Mouse (Mus musculus) stomach, embryonic 15.5 days (tissue): ENCODE results near the gene Elovl3. TPM values are rescaled to one million over a fixed set of nuclear protein-coding genes. Genes with fewer than 3 reads are reported as not detected.

Source experiments
- ATAC-seq: fragments of 200-750 bp; cut with Nextera tagmentation; 2 replicates; pipeline ENCODE4 v1.8.0; 2017; ENCODE audit warnings: low read depth, moderate number of reproducible peaks, moderate TSS enrichment; ENCODE audit not compliant: insufficient read depth, low FRiP score
- H3K27ac ChIP-seq: fragments of 300-500 bp; sonication (generic); 2 replicates; pipeline ENCODE4 v1.5.1; 2015; ENCODE audit warnings: mild to moderate bottlenecking, inconsistent platforms
- H3K27me3 ChIP-seq: fragments of 300-500 bp; sonication (generic); replicated peaks from 2 replicates; pipeline ENCODE4 v1.6.1; 2015; ENCODE audit warnings: inconsistent platforms
- H3K36me3 ChIP-seq: fragments of 300-500 bp; sonication (generic); 2 replicates; pipeline ENCODE4 v1.6.1; 2015; ENCODE audit warnings: inconsistent platforms
- H3K4me1 ChIP-seq: fragments of 300-500 bp; sonication (generic); 2 replicates; pipeline ENCODE4 v1.6.1; 2015; ENCODE audit warnings: inconsistent platforms
- H3K4me2 ChIP-seq: fragments of 300-500 bp; sonication (generic); 2 replicates; pipeline ENCODE4 v1.6.1; 2015; ENCODE audit warnings: mild to moderate bottlenecking, inconsistent platforms
- H3K4me3 ChIP-seq: fragments of 300-500 bp; sonication (generic); replicated peaks from 2 replicates; pipeline ENCODE4 v1.5.1; 2015; ENCODE audit warnings: inconsistent platforms
- H3K9ac ChIP-seq: fragments of 300-500 bp; sonication (generic); 2 replicates; pipeline ENCODE4 v1.6.1; 2015; ENCODE audit warnings: inconsistent platforms
- H3K9me3 ChIP-seq: fragments of 300-500 bp; sonication (generic); 2 replicates; pipeline ENCODE4 v1.6.1; 2016; ENCODE audit warnings: inconsistent platforms
- WGBS: fragments of 180-500 bp; shearing (Covaris S2); methylation state at CpG from one replicate; pipeline ENCODE4 v1.1.7; 2015; 5-methylcytosine and 5-hydroxymethylcytosine counted together
- polyA plus RNA-seq: library from polyadenylated mRNA; unstranded; fragments of >200 nt; fragmentation: Nextera tagmentation; extraction: Ambion mirVana; gene quantifications from 2 replicates; pipeline ENCODE4 v1.2.1, GENCODE M21; 2015

Elovl3 gene
- not detected in 2 replicates for polyA plus RNA-seq

DNA sequence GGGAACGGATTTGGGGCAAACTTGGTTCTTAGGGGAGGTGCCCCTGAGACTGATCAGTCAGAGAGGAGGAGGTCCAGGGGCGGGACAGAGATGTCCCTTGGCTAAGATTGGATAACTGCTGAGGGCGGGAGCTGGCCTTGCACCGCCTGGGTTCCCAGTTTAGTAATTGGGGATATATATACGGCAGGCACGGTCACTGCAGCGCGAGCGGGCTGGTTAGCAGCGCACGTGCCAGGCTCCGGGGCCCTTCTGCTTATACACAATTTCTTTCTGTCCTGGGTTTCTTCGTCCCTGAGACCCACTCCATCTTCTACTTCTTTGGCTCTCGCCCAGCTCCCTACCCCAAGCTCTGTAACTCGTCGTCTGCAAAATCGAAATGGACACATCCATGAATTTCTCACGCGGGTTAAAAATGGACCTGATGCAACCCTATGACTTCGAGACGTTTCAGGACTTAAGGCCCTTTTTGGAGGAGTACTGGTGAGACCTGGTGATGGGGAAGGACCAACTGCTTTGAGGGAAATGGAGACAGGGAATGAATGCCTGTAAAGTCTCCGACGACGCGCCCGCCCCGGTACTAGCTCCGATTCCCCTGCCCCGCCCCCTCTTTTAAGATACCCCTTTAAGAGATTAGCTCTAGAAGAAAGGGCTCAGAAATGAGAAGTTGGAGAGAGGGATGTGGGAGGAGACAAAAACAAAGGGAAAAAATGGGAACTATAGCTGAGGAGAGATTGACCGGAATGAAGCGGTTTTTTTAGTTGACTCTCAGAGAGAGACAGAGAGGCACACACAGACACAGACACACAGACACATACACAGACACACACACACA is at the start of gene Elovl3:
Elovl3 (plus strand) TSS at position 204 of the 832 bp plus-strand sequence.
- H3K4me3 ChIP-seq: peak within 1 kb of the TSS; percentile 24
- H3K36me3 ChIP-seq: no peaks in the 10 kb centered on the region
- no peak within 1 kb of the TSS for H3K27ac ChIP-seq
- 4% methylated on average over 31 of the region's 31 CpGs for WGBS
- H3K9ac ChIP-seq: no peak within 1 kb of the TSS
- H3K4me1 ChIP-seq: peaks cover 20% of the 10 kb centered on the region
- peak within 1 kb of the TSS; percentile 60 for H3K4me2 ChIP-seq
- H3K9me3 ChIP-seq: no peaks in the 10 kb centered on the region
- ATAC-seq: no peak; the same call in 1 of the 2 replicates
- H3K27me3 ChIP-seq: peaks cover 60% of the 10 kb centered on the region

DNA sequence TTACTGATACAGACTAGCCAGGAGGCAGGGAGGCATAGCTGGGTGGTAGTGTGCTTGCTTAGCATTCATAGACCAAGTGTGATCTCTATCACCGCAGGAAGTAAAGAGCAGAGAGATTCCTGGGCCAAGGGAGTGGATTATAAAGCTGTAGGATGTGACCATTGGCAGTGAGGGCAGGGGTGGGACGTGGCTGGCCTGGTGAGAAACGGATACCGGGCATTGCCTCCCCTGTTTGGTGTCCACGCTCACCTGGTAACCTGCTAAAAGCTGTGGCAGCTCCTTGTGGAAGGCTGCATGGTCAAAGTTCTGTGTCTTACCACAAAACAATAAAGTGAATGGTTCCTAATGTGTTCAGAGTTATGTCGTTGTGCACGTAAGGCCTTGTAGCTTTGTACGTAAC is 46.5 kb upstream of the Elovl3 start:
- H3K4me1 ChIP-seq: no peaks in the 10 kb centered on the region
- WGBS: 95% methylated on average over 8 of the region's 8 CpGs
- H3K9me3 ChIP-seq: no peaks in the 10 kb centered on the region
- no peaks in the 10 kb centered on the region for H3K27me3 ChIP-seq
- peaks cover 50% of the 10 kb centered on the region for H3K36me3 ChIP-seq
- no peak overlapping the region for H3K9ac ChIP-seq
- H3K27ac ChIP-seq: no peak overlapping the region
- H3K4me2 ChIP-seq: no peak overlapping the region
- no peak for ATAC-seq
- H3K4me3 ChIP-seq: no peak overlapping the region

DNA sequence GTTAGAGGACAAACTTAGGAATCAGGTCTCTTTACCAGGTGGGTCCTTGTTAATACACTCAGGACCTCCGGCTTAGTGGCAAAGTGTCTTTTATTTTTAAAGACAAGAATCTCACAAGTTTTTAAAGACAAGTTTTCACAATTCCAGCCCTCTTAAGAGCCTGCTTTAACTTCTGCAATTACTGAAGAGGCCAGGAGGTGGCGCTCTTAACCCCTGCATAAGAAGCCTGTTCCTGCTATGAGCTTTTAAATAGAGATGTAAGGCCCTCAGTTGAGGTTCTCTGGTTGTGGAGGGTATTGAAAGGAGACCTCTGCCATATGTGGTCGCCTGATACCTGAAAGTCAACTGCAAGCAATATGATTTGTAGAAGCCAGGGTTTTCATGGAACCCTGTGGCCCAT is 45.4 kb upstream of the Elovl3 start:
- peaks cover 40% of the 10 kb centered on the region for H3K36me3 ChIP-seq
- no peaks in the 10 kb centered on the region for H3K27me3 ChIP-seq
- H3K9ac ChIP-seq: no peak overlapping the region
- ATAC-seq: no peak
- H3K27ac ChIP-seq: no peak overlapping the region
- H3K4me2 ChIP-seq: no peak overlapping the region
- no peak overlapping the region for H3K4me3 ChIP-seq
- H3K9me3 ChIP-seq: no peaks in the 10 kb centered on the region
- no peaks in the 10 kb centered on the region for H3K4me1 ChIP-seq
- 48% methylated on average over 3 of the region's 3 CpGs for WGBS

DNA sequence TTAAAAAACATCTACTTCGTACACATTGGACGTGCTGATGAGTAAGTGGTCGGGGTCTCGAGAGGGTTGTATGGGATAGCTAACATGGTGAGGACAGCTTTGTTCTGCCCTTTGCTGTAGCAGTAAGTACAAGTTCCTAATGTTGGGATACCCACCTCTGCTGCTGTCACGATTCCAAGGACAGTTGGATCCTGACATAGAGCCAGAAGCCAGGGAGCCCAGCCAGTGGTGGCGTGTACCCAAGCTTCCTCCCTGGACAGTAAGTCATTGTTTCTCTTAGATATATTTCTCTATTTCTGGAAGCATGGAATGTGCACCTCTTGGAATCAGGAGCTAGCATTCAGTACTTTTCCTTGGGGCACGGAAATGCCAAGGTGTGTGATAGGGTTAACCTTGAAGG is 43.8 kb upstream of the Elovl3 start:
- Histone ChIP-seq H3K9me3 (no peaks in the 10 kb centered on the region), H3K9ac (no peak overlapping the region), H3K4me2 (no peak overlapping the region), H3K27me3 (no peaks in the 10 kb centered on the region), H3K4me3 (no peak overlapping the region), H3K36me3 (peaks cover 25% of the 10 kb centered on the region), H3K4me1 (no peaks in the 10 kb centered on the region), H3K27ac (no peak overlapping the region)
- no peak for ATAC-seq
- 76% methylated on average over 7 of the region's 7 CpGs for WGBS

DNA sequence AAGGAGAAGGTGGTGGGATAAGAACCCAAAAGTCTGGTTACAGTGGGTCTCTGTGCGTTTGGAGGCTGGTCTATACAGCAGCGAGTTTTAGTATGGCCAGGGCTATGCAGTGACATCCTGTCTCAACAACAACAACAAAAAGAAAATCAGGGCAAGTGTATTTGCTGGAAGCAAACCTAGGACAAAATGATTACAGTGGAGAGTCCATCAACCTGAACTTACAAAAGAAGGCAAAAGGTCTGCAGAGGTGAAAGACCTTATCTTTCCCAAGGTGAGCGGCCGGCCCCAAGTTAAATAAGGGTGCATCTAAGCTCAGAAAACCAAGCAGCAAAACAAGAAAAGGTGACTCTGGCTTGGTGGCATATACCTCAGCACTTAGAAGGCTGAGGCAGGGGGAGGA is 40.1 kb upstream of the Elovl3 start:
- 80% methylated on average over 4 of the region's 4 CpGs for WGBS
- no peak overlapping the region for H3K9ac ChIP-seq
- H3K4me1 ChIP-seq: no peaks in the 10 kb centered on the region

DNA sequence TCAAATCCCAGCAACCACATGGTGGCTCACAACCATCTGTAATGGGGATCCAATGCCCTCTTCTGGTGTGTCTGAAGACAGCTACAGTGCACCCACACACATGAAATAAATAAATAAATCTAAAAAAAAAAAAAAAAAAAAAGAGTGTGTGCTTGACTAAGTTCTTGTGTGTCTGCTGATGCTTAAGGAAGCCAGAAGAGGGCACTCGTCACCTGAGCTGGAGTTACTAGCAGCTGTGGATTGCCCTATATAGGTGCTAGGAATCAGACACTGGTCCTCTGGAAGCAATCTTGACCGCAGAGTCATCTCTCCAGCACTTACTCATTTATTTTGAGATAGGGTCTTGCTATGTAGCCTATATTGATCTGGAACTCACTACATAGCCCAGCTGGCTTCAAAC is 37.6 kb upstream of the Elovl3 start:
- H3K4me1 ChIP-seq: no peaks in the 10 kb centered on the region
- 94% methylated on average over 2 of the region's 2 CpGs for WGBS
- ATAC-seq: no peak

More for the DNA sequence above, 40.1 kb upstream of the Elovl3 start:
- H3K9me3 ChIP-seq: no peaks in the 10 kb centered on the region
- H3K4me3 ChIP-seq: no peak overlapping the region
- H3K36me3 ChIP-seq: no peaks in the 10 kb centered on the region
- H3K27me3 ChIP-seq: no peaks in the 10 kb centered on the region
- H3K4me2 ChIP-seq: no peak overlapping the region
- H3K27ac ChIP-seq: no peak overlapping the region
- no peak for ATAC-seq

DNA sequence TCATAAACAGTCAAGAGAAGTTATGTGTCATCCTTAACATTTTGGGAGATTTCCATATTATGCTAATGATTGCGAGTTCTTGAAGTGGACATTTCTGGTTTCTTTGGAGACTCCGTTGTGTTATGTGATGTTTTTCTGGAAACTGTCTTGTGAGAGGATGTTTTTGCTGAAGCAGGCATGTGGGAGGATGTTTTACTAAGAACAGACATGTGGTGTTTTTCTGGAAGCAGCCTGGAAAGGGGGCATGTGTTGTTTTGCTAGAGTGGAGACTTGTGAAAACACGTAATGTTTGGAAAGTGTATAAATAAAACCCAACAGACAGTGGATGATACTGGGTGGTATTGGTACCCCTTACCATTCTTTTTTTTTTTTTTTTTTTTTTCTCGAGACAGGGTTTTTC is 36.4 kb upstream of the Elovl3 start:
- no peaks in the 10 kb centered on the region for H3K36me3 ChIP-seq
- no peak overlapping the region for H3K4me3 ChIP-seq
- H3K27ac ChIP-seq: no peak overlapping the region
- no peak overlapping the region for H3K9ac ChIP-seq
- no peaks in the 10 kb centered on the region for H3K27me3 ChIP-seq
- 78% methylated on average over 4 of the region's 4 CpGs for WGBS
- ATAC-seq: no peak
- no peaks in the 10 kb centered on the region for H3K9me3 ChIP-seq
- H3K4me1 ChIP-seq: no peaks in the 10 kb centered on the region
- H3K4me2 ChIP-seq: no peak overlapping the region

More for the DNA sequence above, 37.6 kb upstream of the Elovl3 start:
- Histone ChIP-seq H3K9me3 (no peaks in the 10 kb centered on the region), H3K27me3 (no peaks in the 10 kb centered on the region), H3K4me3 (no peak overlapping the region), H3K4me2 (no peak overlapping the region), H3K9ac (no peak overlapping the region), H3K27ac (no peak overlapping the region), H3K36me3 (no peaks in the 10 kb centered on the region)

DNA sequence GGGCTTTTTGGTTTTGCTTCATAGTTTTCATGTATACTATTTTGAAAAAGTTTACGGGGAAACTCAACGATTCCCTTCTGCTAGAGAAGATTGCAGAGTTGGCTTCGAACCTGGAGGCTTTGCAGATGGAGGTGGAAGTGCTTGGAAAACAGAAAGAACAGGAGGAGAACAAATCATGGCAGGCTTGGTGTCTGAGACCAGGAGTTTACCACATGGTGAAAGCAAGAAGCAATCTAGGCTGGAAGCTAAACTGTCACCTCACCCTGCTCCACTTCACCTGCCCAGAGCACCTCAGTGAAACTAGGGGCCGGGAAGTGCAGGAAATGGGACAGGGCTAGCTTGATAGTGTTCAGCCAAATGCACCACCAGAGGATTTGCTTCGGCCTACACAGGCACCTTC is 35.3 kb upstream of the Elovl3 start:
- no peaks in the 10 kb centered on the region for H3K4me1 ChIP-seq
- H3K27me3 ChIP-seq: no peaks in the 10 kb centered on the region
- 86% methylated on average over 5 of the region's 5 CpGs for WGBS
- no peaks in the 10 kb centered on the region for H3K36me3 ChIP-seq
- H3K9me3 ChIP-seq: no peaks in the 10 kb centered on the region
- H3K4me3 ChIP-seq: no peak overlapping the region
- no peak overlapping the region for H3K4me2 ChIP-seq
- ATAC-seq: no peak
- no peak overlapping the region for H3K27ac ChIP-seq
- H3K9ac ChIP-seq: no peak overlapping the region

DNA sequence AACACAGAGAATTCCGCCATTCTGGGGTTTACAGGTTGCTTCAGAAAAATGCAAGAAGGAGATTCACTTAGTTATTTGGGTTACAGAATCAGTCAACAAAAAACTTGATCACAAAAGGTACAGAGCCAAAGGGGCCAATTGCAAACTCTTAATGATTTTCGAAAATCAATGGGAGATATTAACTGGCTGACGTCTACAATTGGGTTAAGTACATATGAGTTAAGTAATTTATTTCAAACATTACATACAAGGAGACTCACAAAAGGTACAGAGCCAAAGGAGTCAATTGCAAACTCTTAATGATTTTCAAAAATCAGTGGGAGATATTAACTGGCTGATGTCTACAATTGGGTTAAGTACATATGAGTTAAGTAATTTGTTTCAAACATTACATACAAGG is 32.1 kb upstream of the Elovl3 start:
- WGBS: 87% methylated on average over 3 of the region's 3 CpGs

DNA sequence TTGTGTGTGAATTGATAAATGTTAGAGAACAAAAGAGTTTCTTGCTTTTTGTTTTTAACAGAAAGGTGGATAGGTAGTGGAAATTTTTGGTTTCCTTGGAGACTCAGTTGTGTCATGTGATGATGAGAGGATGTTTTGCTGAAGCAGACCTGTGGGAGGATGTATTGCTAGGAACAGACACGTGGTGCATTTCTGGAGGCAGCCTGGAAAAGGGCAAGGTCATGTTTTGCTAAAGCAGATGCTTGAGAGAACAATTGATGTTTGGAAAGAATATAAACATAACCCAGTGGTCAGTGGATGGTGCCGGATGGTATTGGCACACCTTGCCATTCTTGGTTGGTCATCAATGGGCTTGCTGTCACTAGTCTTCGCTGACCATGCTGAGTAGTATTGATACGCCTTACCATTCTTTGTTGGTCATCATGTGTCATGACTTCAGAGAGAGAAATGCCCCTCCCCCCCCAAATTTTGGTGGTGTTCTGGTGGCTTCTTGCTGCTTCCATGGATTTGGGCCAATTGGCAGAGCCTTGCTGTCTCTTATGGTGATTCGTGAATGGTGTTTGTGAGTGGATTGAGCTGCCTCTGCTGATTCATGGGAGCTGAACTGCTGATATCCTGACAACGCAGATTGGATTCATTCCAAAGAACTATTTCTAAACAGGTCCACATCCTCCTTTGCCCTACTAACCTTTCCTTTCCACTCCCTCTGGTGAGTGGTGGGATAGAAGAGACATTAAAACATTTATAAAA is 28.1 kb upstream of the Elovl3 start:
- no peaks in the 10 kb centered on the region for H3K36me3 ChIP-seq
- whole genome bisulfite sequencing: 80% methylated on average over 6 of the region's 6 CpGs
- H3K9me3 ChIP-seq: no peaks in the 10 kb centered on the region
- H3K4me3 ChIP-seq: no peak overlapping the region
- no peak overlapping the region for H3K4me2 ChIP-seq
- no peak overlapping the region for H3K9ac ChIP-seq
- H3K27ac ChIP-seq: no peak overlapping the region
- ATAC-seq: no peak
- no peaks in the 10 kb centered on the region for H3K4me1 ChIP-seq
- H3K27me3 ChIP-seq: no peaks in the 10 kb centered on the region

More for the DNA sequence above, 32.1 kb upstream of the Elovl3 start:
- Histone ChIP-seq H3K9me3 (no peaks in the 10 kb centered on the region), H3K27me3 (no peaks in the 10 kb centered on the region), H3K27ac (no peak overlapping the region), H3K4me3 (no peak overlapping the region), H3K36me3 (no peaks in the 10 kb centered on the region), H3K4me2 (no peak overlapping the region), H3K4me1 (no peaks in the 10 kb centered on the region), H3K9ac (no peak overlapping the region)
- no peak for ATAC-seq

DNA sequence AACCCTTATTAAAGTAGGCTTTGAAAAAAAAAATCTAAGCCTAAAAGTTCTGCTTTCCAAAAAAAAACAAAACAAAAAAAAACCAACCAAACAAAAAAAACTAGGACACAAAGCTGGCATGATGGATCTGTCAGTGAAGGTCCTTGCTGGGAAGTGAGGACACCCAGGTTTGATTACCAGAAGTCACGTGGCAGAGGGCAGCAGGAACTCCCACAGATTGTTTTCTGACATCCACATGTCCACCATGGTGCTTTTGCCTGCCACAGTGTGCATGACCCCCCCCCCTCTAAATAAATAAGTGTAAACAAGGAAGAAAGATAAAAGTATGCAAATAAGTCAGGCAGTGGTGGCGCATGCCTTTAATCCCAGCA is 27.5 kb upstream of the Elovl3 start:
- Histone ChIP-seq H3K9ac (no peak overlapping the region), H3K4me1 (no peaks in the 10 kb centered on the region), H3K27ac (no peak overlapping the region), H3K9me3 (no peaks in the 10 kb centered on the region), H3K27me3 (no peaks in the 10 kb centered on the region), H3K4me3 (no peak overlapping the region), H3K36me3 (no peaks in the 10 kb centered on the region), H3K4me2 (no peak overlapping the region)
- 73% methylated on average over 2 of the region's 2 CpGs for WGBS
- ATAC-seq: no peak

DNA sequence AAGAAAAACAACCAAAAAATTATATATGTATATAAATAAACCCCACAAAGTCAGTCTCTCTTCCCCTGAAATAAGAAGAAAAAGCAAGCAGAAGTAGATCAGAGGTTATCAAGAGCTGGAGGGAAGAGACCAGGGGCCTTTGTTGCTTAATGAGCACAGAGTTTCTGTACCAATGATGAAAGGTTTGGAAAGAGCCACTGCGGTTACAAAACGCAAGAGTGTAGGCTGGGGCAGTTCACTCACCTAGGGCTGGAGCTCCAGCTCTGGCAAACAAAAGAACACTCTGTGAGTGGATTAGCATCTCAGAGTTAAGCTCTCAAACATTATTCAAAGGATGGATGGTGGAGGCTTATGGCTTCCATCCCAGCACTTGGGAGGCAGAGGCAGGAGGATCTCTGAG is 21.5 kb upstream of the Elovl3 start:
- Histone ChIP-seq H3K4me3 (no peak overlapping the region), H3K9me3 (no peaks in the 10 kb centered on the region), H3K4me1 (no peaks in the 10 kb centered on the region), H3K27ac (no peak overlapping the region), H3K27me3 (no peaks in the 10 kb centered on the region), H3K4me2 (no peak overlapping the region), H3K9ac (no peak overlapping the region), H3K36me3 (no peaks in the 10 kb centered on the region)
- WGBS: 80% methylated on average over 2 of the region's 2 CpGs
- ATAC-seq: no peak
